Mouse (Mus musculus) adrenal gland, adult (tissue): Measurements from ENCODE around the gene Cybc1.

Experiments
- DNase-seq, 2 experiments: peaks; one replicate each; pipeline ENCODE4 v3.0.0; 2022 to 2023; ENCODE audit warnings: low spot score in 1 of 2; ENCODE audit not compliant: inconsistent age in 2 of 2

Gene Cybc1

DNA sequence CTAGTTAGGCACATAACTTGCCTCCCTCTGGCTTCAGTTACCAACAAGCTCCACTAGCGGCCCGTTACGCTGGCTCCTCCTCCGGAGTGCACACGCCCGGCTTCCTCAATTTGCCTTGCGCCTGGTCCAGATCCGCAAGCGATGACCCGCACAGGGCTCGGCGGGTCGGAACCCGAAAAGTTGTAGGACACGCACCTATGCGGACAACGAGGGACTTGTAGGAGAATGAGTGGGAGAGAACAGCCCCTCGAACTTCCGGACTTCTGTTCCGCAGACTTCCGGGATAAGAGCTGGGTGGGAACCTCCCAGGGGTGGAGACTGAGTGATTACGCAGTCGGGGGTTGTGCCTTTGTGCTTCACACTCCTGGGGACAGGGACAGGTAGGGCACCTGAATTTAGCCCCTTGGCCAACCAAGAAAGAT, at the start of gene Cybc1:
Cybc1 (minus strand) TSS at position 305 of the 422 bp plus-strand sequence.
- DNase-seq, result peak; percentile 78 to 94

DNA sequence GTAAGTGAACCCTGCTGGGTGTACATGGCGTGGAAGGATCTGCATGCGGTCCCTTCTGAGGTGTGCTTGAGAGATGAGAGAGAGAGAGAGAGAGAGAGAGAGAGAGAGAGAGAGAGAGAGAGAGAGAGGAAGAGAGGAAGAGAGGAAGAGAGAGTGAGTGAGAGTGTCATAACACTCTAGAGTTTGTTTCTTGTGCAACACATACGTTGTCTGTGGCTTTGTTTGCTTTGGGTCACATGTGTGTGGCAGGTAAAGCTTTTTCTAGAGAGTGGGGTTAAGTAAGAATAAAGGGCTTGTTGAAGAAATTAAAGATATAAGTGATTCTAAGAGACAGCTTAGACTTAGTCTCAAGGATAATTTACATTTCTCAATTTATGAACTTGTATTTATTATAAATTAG, 48.9 kb upstream of the Cybc1 start:
- no peak for DNase-seq

DNA sequence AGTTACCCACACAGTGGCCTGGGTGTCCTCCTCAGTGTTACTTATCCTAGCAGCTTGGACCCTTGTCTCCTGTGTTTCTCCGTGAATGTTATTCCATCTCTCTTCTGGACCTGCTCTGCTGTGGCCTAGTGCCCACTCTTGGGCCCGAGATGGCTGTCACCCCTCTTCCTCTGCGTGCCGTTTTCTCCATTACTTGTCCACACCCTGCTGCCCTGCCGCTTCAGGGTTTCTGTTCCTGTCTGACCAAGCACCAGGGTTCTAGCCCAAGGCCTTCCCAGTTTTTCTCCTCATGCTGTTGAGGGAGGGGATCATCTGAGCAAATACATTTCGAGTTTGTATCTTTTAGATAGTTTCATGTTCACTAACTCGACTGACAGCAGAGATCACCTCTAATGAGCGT, 48.4 kb upstream of the Cybc1 start:
- DNase-seq, result no peak

DNA sequence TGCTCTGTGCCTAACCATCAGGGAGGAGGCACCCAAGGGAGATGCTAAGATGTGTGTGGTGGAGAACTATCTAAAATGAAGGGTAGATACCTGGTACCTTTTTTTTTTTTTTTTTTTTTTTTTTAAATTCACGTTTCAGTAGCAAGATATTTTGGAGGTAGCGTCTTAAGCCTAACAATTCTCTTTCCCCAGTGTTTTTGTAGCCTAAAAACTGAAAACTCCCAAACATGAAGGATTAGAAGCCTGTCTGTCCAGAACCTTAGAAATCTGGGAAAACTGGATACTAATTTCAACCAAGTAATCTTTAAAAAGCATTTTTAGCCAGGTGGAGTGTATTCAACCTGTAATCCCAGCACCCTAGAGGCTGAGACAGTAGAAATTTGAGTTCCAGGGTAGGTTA, 32.0 kb upstream of the Cybc1 start:
- DNase-seq, result no peak

DNA sequence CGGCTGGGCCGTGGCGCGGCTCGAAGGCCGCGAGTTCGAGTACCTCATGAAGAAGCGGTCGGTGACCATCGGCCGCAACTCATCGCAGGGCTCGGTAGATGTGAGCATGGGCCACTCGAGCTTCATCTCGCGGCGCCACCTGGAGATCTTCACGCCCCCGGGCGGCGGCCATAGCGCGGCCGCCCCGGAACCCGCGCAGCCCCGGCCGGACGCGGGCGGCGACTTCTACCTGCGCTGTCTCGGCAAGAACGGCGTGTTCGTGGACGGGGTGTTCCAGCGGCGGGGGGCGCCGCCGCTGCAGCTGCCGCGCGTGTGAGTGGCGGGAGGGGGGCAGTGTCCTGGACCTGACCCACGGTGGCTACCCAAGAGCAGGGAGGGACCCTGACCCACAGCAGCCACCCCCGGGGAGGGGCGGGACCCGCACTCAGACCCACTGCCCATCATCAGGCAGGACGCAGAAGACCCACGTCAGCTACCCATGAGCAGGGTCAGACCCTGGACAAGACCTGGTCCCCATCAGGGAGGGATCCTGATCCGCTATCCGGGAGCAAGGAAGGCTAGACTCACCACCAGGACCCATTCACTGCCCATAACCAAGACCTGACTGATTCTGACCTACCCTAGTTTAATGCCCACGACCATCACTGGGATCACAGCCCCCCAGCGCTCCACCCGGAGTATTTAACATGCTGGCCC, 31.2 kb upstream of the Cybc1 start:
- peak in 1 of 2 experiments; percentile 46 for DNase-seq

DNA sequence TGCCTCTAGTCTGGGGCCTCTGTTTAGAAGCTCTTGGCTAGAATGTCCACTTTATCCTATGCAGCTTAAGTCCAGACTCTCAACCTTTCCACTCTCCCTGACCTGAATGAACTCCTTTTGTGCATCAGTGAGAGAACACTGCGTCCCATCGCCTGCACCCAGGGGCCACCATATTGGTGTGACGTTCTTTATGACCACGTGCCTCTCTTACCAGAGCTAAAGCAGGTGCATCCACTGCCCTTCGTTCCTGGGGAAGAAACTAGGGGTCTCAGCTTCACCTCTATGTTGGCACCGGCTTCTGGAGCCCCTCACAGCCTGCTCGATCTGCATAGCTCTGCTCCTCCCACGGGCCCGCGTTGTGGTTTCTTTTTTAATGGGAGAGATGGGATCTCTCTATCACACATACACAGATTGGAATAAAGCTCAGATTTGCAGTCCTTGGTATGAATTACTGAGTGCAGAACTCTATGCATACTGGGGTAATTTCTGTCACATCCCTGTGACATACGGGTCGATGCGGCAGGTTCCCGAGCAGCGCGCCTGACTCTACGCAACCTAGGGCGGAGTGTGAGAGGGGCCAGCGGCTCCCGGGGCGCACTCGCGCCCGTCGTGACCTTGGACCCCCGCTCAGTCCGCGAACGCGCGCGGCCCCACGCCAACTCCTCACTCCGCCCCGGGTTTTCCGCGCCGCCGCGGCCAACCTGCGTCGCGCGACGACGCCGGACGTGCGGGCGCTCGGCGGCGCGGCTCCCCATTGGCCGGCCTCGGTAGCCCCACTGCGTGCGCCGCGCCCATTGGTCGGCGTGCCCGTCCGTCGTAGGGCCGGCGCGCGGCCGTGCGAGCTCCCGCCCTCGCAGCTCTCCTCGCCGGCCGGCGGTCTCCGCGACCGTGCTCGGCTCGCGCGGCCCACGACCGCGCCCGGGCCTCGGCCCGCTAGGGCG, 30.3 kb upstream of the Cybc1 start, which contains the start of gene Foxk2:
Foxk2 (plus strand) TSS at position 831 of the 941 bp plus-strand sequence.
- DNase-seq, result peak; percentile 94 to 96

DNA sequence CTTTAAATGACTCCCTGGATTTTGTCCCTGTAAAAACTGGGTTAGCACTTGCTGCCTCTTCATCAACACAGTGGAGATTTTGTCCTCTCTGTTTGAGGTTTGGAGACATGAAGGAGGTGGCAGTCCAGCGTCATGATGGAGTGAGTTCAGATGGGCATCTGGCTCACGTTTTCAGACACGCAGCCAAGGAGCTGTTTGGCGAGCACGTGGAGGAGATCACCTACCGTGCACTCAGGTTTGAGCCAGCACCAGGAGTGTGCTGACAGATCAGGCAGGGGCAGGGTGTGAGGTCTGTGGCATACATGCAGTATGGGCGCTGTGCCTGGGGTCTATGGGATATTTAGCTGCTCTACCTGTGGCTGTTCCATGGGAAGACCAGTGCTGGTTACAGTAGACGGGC, 21.1 kb upstream of the Cybc1 start:
- no peak for DNase-seq

DNA sequence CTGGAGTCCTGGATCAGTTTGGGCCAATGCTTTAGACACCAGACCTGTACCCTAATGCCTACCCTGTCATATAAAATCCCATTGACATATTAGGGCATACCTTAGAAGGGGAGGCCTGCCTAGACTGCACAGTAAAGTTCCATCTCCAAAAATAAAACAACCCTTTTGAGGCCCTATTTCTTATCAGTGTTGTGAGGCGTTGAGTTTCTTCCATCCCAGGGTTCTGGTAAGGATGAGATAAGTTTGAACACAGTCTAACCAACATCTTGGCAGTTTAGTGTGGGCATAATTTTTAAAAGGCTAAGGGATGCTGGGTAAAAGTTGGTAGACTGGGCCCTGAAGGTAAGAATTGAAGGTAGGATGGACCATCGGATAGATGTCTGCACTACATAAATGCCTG, 10.5 kb upstream of the Cybc1 start:
- no peak for DNase-seq

DNA sequence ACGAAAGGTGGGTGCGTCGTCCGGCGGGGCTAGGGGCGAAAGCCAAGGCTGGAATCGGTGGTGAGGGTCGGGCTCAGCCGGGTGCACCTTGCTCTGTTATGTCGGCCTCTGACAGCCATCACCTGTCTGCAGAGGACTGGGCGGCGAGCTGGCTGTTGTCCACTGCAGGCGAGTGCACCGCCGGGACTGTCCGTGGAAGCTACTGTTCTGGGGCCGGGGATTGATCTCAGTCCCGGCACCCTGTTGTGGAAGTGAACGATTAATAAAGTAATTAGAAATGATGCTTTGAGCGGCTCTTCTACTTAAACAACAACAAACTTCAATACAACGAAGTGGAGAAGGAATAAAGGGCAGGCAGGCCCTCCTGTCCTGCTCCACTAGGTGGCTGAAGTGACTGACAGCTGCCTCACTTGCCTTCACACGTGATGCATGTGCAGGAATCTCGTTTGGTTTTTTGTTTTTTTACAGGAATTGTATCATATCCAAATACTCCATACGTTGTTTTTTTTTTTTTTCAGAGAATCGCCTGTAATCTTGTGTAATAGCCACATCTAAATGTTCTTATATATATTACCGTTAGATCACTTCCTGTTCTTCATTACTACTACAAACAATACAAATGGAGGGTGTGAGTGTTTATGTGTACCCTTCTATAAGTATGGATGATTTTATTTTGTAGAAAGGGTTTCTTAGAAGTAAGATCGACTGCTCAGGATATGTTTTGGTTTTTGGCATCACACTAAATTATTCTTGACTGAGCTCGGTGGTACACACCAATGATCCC, 8.4 kb upstream of the Cybc1 start:
- no peak for DNase-seq

DNA sequence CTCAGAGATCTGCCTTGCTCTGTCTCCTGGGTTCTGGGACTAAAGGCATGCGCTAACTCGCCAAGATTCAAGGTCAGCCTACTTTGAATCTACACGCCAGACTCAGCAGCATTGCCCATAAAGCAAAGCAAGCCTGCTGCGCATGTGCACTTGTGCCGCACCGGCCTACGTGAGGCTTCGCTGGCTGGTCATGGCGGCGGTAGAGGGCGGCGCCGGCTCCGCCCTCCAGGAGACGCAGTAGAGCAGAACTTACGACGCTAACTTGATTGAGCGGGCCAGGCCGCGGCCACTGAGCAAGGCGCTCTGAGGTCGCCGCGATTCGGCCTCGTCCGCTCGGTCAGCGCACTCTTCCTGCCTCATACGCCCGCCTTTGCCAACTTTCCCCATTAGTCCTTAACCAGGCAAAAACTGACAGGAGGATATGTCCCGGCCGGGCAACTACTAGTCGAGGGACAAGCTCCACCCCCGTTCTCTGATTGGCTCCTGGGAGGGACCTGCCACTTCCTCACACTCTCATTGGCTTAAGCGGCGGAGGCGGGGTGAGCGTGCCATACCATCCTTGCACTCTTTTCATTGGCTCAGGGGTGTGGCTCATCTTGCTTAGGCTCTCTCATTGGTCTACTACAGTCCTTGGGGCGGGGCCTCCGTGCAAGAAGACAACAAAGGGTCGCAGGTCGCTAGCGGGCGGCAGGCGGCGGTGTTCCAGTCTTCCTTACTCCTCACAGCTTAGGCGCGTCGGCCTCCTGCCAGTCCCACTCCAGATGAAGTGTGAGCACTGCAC, 7.6 kb upstream of the Cybc1 start, which contains the start of gene Narf:
Narf (plus strand) TSS at position 690 of the 781 bp plus-strand sequence.
- DNase-seq, result peak; percentile 99 to 100

DNA sequence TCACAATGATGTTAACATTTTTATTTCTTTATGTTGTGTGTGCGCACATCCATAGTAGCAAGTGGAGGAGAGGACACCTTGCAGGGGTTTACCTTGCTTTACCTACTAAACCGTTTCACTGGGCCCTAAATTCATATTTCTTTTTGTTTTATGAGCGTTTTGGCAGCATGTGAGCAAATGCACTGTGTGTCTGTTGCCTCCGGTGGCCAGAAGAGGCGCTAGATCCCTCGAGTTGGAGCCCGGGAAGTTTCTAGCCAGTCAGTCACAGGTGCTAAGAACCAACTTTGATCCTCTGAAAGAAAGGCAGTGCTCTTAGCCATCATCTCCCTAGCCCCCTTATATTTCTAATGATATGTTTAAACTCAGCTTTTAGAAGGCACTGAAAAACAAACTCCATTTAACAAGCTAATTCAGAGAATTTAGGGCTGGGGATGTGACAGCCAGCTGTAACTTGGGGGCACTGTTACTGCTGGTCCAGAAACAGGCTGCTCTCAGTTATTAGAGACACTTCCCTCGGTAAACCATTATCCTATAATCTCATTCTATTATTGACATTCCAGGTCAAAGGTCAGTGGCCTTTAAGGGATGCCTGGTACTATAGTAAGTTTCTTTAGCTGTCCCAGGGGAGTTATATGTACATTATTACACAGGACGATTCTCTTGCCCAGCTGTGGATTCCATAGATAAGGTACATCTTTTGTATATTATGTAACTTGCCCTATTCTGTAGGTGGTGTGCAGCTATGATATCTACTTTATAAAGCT, 6.5 kb upstream of the Cybc1 start:
- peak; percentile 25 to 64 for DNase-seq

DNA sequence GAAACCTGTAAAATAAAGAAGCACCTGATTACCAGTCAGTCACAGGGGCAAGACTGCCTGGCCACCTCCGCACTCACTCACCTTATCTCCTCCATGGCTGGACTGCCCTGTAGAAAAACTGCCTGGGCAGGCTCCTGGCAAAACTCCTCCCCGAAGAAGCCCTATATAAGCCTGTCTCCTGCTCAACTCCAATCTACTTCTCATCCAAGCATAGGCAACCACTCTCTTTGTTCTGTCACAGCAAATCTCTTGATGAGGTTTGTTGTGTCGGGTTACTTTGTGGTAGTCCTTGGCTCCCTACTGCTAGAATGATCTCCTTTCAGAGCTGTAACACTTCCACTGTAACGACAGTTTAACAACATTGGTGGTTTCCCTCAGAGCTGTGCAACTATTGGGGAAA, 3.6 kb upstream of the Cybc1 start:
- no peak for DNase-seq

DNA sequence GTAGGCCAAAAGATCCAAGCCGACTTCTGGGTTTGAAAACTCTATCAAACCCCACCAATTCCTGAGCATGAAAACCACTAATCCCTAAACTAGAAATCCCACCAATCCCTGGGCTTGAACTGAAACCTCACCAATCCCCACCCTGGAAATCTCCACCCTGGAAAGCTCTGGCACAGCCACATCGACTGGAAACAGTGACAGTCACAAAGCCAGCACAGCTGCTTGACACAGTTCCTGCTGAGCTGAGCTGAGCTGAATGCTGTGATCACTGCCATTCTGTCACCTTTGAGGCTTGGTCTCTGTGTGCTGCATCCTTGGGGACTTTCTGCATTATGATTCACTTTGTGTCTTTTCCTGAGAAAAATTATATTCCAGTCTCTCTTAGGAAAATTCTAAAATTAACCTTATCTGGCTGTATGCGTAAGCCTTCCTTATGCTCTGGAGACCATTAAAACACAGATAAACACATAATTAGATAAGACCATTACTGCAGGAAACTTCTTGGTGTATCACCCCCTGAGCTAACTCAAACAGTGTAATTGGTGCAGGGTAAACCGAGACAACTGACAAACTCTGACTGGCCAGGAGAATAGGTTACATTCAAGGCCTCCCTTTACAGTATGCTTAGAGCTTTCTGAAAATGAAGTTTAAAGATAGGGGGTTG, 2.6 kb upstream of the Cybc1 start:
- no peak for DNase-seq

DNA sequence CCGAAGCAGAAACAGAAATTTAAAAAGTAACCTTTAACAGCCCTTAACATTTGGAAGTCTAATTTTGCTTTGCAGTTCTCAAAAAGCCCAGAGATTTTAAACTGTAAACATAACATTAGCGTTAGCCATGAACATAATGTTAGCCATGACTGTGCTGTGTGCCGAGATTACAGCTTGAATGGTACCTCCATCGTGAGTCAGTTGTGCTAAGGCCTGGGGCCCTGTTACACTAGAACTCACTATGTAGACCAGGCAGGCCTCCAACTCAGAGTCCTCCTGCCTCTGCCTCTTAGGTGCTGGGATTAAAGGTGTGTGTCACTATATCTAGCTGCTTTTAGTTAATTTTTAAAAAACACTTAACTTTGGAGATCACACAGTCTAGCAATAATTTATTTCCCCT, 2.1 kb upstream of the Cybc1 start:
- DNase-seq, result no peak

DNA sequence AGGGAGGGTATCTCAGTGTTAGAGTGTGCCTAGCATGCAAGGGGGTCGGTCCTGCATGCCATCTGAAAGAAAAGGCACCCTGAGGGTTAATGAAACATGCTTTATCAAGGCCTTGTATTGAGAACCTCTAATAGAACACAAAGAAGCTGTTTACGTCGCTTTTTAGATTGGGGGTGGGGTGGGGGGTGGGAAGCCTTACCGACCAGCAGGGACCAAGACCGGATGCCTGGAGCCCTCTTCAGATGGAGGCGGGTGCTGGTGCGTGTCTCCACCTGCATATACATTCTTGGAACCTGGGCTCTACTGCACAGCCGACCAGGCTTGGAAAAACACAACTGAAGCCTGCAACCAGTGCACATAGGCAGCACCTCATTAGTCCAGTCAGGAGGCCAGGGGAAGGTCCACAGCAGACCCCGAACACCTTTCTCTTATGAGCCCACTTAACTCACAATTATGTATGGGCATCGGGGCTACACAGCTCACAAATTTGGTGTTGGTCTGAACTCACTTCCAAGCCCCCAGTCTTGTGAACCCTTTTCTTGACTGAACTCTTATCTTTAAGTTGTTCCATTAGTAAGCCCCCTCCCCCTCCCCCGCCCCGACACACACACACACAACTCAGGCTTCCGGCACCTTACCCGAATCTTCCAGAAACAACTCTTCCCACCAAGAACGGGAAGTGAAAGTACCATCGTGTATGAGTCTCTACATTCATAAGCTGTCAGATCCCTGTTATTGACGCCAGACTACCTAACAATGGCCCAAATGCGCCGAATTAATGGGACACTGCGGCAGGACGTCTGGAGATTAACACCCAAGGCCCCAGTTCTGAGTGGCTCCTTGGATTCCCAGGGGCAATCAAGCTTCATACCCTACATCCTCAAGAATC, 749 bp downstream of the Cybc1 start:
- peak in 1 of 2 experiments; percentile 43 for DNase-seq

DNA sequence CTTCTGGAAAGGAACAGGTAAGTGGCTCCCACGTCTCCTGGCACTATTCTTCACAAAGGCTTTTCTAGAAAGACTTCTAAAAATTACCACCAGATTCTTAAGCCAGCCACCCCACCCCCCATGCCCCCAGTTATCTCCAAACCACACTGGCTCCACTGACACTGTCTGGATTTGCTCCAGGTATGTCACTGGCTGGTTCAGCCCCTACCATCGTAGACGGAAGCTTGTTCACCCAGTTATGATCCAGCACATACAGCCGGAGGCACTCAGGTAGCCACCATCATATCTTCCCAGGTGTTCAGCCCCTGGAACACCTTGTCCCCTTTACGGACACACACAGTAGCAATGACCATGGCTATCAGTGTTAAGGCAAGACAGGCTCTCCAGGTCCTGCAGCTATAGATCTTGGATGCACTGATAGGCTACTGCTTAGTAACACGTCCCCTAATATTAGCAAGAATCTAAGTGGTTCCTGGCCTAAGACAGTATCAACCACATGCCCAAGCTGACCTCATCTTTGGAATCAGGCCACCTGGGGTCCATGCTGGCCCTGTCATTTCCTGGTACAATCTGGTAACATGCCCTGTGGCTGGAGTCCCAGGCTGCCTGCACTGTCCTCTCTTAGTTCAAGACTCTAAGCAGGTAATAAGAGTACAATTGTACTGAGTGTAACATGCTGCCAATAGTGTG, 7.7 kb downstream of the Cybc1 start:
- no peak for DNase-seq

DNA sequence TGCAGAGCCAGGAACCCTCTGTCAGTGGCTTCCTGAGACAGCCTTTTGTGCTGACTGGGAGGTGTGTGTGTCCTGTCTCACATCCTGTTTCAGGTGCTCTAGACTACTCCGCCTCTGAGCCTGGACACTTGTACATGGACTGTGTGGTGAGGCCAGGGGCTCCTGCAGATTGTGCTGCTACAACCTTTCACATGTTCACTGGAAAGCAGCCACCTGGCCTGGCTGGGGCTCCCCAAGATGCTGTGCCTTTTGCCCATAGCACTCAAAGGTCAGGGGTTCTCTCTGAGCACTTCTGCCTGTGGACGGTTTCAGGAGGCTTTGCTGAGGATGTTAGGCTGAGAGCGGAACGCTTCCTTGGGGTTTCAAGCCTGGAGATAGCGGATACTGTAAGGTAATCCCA, 8.4 kb downstream of the Cybc1 start:
- DNase-seq, result no peak

DNA sequence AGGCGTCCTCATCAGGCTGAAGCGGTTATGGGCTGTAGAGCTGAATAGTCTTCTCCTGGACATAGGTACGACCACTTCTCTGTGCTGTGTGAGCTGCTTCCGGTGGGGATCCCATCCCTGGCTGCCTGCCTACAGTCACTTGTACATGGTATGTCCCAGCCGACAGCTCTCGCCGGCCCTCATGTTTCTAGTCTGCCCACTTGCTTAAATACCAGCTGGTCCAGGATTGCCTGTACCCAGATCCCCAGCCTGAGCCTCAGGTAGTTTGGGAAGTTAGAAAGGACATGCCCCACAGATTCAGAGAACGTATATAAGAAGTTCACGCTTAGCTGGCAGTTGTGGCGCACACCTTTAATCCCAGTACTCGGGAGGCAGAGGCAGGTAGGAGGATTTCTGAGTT, 9.3 kb downstream of the Cybc1 start:
- no peak for DNase-seq
